Mouse (Mus musculus) adrenal gland (tissue): ENCODE measurements around the gene Crk.

Experiments
- intact Hi-C: fragments of 180-260 bp; cut with DNase I; formaldehyde crosslinking; loops from one replicate; pipeline ENCODE4 v1.15.1; 2025
- long read RNA-seq, 2 experiments: library from polyadenylated mRNA; unstranded; transcript quantifications; one replicate each; pipeline ENCODE4 v2.0.0; 2020; ENCODE audit warnings: borderline replicate concordance in 1 of 2; ENCODE audit not compliant: insufficient replicate concordance in 1 of 2

Crk gene
- long read RNA-seq, experiment 1, full-length matches to known transcripts: 18 of 33 reads
- long read RNA-seq, experiment 1, partial matches to known transcripts: 0 of 33 reads
- long read RNA-seq, experiment 1, other reads (novel, unspliced or antisense): 15 of 33 reads
- long read RNA-seq, experiment 2, full-length matches to known transcripts: 36 of 55 reads
- long read RNA-seq, experiment 2, partial matches to known transcripts: 1 of 55 reads
- long read RNA-seq, experiment 2, other reads (novel, unspliced or antisense): 18 of 55 reads

DNA sequence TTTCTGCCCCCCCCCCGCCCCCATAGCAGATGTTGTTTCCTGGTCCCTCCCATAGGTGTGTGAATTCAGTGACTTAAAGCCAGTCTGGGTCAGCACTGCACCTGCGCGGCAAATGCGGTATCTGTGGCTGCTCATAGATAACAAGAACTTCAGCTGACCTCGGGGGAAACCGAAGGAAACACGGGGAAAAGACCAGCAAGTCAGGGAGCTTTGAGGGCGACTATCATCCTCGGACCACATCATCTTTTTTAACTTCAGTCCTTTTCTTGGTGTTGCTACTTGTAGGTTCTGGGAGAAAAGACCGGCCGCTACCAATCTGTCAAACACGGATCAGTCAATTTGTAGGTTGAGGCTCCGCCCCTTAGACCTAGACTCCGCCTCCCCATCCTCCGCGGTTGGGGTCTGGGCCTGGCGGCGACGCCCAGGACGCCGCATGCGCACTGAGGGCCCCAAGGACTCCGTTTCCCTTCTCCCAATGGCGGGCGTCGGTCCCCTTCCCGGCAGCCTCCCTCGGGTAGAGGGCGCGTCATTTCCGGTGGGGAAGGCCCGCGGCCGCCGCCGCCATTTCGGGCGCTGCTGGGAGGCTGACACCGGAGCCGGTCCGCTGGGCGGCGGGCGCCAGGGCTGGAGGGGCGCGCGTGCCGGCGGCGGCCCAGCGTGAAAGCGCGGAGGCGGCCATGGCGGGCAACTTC is at the start of gene Crk:
TSS of gene Crk (plus strand) at position 513 of the 692 bp plus-strand sequence.
- intact Hi-C loops: no loop called here

DNA sequence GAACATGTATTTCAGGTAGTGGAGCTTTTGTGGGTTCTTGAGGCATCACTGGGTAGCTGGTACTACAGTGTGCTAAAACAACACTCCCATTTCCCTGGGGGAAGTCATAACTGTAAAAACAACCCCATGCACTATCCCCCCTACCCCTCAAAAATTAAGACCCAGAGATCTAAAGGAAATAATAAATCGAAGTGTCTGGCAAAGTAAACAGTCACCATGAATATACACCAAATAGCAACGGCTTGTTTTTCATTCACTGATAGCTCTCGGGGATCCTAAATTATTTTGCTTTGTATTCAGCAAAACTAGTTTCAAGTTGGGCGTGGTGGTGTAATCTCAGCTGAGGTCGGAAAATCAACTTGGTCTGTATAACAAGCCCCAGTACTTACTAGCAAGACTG is 49.0 kb upstream of the Crk start:
- intact Hi-C loops: no loop called here

DNA sequence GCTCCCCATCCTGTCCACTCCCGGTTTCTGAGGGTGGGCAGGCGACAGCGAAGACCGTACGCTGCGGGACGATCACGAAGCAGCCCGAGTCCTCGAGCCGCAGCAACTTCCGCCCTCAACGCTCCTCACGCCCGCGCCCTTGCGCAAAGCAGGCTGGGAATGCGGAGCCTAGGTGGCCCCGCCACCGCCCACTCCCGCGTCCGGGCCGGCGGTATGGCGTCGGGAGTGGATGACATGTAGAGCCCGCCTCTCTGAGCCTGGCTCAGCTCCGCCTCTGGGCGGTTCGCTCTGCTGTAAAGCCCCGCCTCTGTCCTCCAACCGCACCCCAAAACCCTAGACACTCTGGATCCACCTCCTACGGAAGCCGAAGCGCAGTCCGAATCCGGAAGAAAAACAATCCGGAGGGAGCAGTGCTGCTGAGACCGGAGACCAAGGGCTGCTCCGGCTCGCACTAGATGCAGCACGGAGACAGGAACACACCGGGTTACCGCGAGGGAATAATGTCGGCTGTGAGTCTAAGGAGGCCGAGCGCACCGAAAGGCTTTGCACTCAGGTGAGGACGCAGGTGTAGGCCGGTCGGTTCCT is 48.3 kb upstream of the Crk start, which contains the start of gene Inpp5k:
TSS of gene Inpp5k (plus strand) at position 344 of the 585 bp plus-strand sequence.
- intact Hi-C loops: no loop called here

DNA sequence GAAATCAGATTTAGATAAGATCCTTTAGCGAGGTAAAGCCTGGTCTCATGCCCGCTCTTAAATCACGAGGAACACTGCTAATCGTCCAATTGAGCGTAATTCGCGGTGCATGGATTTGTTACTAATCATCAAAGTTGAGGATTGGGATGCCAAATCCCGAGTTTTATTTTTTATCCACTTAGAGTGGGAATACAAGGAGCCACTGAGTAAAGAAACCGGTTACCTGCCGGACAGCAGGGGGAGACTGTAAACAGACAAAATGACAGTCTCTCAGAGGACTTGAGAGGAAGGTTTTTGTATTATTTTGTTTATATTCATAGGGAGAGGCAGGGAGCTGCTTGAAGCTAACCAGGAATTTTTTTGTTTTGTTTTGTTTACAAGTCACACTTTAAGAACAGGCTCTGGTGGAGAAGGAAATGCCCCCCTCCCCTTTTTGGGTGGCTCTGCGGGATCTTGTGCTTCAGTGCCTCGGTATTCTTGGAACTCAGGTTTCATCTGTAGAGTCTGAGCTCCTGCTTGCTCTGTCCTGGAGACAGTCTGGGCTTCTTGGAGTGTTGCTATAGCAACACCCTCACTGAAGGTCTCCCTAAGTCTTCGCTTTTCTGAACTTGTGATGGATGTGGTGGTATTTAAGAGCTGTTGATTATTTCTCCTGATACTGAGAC is 47.4 kb upstream of the Crk start:
- intact Hi-C loops: no loop called here

DNA sequence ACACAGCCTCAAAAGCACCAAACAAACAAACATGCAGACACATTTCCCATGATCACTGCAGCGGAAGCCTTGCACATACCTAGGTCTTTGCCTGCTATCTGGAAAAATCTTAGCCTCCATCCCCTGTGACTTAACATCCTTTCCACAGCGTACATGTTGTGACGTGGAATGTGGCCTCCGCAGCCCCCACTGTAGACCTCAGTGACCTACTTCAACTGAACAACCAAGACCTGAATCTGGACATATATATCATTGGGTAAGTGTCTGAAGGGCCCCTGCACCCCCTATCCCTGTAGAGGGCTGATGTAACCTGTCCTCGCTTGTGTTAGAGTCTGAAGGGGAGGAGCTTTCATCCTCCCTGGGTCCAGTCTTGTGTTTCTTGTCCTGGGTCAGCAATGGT is 46.1 kb upstream of the Crk start:
- intact Hi-C loops: no loop called here

DNA sequence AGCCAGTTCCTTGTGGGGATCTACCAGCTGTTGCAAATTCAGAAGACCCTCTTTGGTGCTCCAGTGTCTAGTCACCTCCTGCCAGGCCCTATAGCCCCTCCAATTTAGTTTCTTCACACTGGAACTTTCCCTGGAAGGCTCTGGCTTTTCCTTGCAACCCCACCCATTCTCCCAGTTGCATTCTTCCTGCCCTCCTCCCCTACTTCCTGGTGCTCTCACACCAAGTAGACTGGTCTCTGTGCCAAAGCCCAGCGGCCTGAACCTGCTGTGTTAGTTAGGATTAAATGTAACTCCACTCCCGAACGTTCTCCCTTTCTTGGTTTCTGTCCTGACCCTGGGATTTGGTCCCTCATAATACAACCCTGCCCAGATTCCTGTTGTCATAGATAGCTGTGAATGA is 44.3 kb upstream of the Crk start:
- intact Hi-C loops: no loop called here

DNA sequence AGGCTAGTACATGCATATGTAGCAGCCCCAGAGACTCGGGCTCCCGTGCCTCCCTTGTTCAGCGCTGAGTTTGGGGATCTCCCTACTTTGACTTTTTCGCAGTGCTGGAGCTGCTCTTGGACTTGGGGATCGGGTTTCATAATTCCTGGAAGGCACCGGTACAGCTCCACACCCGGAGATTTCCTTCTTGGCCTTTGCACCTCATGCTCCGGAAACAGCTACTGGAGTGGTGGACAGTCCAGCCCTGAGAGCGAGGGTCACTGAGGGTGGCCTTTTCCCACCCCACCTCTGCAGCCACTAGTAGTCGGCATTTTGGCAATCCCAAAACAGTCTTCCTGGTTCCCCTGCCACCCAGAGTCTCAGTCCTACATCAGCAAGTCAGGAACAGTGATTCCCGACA is 43.7 kb upstream of the Crk start:
- intact Hi-C loops: no loop called here

DNA sequence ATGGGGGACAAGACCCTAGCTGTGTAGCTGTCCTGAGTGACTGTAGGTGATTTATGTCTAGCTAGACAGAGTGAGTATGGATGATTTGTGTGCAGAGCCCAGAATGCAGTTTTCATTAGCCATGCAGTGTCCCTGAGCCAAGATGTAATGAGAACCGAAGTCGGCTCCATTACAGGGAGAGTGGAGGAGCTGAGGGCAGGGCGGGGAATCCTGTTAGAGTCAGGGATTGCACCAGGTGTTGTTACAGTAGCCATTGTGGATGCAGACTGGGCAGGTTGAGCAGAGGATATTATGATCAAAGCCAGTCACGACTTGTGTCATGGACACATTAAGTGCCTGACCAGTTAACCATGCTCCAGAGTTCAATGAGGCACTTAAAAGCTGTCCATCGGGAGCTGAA is 35.7 kb upstream of the Crk start:
- intact Hi-C loops: no loop called here

DNA sequence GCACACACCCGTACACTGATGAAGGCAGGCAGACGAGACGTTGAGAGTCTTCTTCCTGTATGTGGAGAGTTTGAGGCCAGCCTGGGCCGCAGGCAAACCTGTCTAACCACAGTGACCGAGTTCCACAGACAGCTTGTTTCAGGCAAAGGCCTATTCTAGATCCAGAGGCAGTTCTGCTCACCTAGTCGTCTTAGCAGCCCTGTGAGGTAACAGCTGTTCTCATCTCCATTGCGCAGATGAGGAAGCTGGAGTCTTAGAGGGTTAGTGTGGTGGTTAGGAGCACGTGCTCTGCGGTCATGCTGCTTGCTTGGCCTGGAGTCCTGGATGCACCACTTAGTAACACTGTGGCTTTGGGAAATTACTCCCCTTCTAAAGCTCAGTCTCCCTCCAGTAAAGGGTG is 34.4 kb upstream of the Crk start:
- intact Hi-C loops: no loop called here

DNA sequence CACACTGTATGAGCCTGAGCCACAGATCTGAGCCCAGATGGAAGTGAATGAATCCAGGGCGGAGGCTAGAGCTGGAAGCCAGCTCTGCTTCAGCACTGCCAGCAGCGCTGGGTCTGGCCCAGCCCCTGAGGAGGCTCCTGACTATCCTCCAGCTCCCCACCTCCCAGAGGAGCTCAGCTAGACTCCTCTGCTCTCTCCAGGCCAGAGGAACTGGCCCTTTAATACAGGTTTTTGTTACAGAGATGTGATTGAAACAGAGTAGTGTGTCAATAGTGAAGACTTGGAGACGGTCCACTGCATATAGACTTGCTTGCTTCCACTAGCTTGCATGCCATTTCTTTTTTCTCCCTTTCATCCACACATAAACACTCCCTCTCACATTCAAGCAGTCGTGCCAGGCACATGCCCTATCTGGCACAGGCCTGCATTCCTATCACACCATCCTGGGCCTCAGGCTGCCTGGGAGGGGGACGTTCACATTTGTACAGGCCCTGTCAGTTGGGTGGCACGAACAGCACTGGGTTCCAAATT is 31.3 kb upstream of the Crk start:
- intact Hi-C loops: no loop called here

DNA sequence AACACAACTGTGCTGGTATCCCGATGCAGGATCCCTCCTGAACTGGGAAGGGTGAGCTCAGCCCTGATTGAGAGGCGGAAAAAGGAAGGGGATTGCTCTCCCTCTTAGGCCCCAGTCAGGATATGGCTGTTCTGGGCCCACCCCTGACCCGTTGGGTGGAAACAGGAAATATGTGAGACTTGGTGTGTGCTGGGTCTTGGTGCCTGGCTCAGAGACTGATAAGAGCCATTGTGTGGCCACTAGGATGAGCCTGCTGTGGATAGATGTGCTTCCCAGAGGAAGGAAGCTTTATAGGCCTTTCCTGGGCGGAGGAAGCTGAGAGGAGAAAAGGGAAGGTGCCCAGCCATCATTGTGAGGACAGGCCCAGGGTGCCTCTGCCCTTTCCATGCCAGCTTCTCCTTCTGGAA is 29.9 kb upstream of the Crk start:
- intact Hi-C loops: no loop called here

DNA sequence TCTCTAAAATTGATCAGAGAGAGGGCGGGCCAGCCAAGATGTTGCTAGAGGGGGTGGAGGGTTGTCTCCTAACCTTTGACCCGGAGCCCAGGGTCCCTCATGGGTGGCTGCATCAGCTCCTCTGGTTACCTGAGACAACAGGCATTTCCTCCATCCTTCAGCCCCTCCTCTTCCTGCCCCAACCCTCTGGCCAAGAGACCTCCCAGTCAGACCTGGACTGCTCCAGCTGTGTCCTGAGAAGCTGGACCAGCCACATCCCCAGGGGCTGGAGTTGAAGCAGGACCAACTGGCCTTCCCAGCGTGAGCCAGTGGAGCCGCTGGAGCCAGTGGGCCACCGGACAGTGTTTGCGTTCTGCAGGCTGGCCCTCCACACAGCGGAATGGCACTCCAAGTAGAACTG is 28.7 kb upstream of the Crk start, which contains the start of gene Myo1c:
TSS of gene Myo1c (plus strand) at position 194 of the 400 bp plus-strand sequence.
- intact Hi-C loops: no loop called here

DNA sequence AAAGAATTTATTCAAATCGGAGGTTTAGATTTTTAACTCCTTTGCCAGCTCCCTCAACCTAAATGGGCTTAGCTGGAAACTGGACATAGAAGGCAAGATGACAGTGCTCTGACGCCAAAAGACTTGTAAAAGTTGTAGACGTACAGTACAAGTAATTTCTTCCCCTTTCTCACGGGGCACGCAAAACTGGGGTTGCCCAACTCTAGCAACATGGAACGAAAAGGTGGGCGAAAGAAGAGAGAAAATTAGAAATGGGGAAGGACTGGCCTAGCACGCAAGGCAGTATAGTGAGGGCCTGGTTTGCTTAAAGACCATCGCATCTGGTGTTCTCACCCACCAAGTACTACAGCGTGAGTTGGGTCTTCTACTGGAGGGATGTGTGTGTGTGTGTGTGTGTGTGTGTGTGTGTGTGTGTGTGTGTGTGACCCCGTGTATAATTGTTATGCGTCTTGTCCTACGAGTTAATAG is 28.1 kb upstream of the Crk start:
- intact Hi-C loops: no loop called here

DNA sequence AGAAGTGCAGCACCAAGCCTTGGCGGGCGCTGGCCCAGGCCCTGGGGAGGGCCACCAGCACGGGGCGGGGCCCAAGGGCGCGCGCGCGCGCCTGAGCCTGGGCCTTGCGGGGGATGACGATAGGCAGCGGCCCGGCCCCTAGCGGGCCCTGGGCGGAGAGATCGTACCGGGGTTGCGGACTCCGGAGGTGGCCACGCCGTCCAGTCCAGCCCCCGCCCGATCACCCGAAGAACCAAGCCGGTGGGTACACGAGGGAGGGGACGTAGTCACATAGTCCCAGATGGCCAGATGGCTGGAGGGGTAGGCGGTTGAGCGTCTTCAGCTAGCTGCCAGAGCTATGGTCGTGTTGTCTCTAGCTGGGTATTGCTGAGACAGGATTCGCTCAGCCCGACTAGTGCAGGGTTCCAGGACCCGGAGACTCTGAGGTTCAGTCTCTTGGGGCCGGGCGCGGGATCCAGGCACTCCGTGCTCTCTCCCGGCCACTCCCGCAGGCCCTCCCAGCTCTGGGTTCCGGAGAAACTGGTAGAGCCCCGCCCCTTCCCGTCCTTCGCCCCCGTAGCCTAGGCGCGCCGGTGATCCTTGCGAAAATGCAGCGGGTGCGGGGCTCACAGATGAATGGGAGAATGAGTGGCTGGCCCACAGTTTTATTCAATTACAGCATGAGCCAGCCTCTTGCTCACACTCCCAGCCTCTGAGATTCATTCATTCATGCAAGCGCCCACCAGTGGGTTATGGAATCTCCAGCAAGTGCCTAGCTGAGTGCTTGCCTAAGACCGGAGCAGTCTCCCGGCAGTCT is 27.4 kb upstream of the Crk start:
- intact Hi-C loops: no loop called here

DNA sequence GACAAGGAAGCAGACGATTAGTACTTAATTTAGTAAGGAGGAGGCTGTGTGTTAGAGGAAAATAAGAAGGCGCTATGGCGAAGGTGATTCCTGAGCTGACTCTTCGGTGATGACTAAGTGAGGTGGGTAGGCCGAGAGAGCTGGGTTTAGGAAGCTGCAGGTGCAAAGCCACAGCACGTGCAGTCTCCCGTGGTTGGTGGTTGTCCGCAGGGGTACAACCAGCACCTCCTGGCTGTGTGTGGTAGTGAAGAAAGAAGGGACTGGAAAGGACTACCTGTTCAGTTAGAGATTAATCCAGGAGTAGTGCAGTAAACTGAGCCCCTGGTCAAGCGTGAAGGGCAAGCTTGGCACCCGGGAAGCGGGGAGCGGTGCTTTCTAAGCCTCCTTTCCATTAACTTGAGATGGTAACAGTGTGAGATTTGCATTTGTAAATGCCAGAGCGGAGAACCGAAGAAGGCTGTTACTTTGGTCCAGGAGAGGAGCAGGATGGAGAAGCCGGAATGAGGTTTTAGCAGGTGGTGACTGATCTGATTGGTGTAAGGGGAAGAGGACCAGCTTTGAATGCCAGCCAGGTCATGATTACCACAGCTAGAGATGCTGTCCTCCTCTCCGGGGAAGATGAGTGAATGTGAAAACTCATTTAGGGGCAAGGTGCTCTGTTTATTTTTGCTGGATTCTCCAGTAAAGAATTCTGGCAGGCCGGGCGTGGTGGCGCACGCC is 26.7 kb upstream of the Crk start:
- intact Hi-C loops: no loop called here

DNA sequence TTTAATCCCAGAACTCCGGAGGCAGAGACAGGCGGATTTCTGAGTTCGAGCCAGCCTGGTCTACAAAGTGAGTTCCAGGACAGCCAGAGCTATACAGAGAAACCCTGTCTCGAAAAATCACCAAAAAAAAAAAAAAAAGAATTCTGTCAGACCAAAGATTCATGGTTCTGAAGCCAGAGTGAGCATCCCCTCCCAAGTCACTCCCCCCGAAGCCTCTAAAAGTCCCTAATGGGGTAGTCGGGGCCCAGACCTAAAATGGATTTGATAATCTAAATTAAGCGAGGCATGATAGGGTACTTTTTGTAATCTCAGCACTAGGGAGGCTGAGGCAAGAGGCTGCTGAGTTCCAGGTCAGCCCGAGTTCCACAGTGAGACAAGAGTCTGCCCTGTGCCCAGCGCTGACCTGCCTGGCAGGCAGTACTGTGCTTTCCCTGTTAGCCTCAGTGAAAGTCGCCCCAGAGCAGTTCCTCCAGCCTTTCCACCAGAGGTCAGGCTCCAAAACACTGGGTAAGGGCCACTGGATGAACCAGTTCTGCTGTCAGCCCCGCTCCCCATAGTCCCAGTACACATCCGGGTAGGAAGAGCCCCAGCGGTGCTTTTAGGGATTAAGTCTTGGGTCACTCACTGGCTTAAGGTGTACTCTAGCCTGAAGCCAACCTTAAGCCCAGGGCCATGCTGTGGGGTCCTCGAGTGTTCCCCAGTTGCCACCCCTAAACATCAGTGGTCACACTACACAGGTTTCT is 25.9 kb upstream of the Crk start:
- intact Hi-C loops: no loop called here

DNA sequence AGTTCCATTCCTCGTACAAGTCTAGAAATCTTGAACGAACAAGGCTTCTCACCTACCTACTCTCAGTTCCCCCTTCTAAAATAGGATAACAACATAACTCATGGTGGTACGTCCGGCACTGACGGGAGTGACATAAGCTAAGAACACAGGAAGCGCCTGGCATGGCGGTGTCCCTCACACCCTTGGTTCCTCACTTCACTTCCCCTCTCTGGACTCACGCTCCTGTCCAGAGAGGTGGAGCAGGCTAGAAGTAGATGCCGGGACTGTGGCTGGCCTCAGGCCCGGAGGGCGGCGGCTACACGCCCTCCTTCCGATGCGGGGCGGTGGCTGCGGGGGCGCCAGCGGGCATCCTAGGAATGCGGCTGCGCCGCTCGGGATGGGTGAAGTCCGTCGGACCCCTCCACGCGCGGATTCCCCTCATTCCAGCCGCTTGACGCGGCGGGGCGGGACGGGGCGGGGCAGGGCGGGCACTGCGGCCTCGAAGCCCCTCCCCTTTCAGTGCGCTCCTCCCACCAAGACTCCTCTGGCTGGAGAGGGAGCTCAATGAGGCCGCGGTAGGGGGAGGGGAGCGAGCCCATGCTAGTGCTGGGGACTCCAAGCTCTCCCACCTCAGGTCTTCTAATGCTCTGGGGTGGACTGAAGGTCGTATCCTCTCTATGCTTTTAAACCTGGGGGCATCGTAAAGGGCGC is 25.1 kb upstream of the Crk start:
- intact Hi-C loops: no loop called here

DNA sequence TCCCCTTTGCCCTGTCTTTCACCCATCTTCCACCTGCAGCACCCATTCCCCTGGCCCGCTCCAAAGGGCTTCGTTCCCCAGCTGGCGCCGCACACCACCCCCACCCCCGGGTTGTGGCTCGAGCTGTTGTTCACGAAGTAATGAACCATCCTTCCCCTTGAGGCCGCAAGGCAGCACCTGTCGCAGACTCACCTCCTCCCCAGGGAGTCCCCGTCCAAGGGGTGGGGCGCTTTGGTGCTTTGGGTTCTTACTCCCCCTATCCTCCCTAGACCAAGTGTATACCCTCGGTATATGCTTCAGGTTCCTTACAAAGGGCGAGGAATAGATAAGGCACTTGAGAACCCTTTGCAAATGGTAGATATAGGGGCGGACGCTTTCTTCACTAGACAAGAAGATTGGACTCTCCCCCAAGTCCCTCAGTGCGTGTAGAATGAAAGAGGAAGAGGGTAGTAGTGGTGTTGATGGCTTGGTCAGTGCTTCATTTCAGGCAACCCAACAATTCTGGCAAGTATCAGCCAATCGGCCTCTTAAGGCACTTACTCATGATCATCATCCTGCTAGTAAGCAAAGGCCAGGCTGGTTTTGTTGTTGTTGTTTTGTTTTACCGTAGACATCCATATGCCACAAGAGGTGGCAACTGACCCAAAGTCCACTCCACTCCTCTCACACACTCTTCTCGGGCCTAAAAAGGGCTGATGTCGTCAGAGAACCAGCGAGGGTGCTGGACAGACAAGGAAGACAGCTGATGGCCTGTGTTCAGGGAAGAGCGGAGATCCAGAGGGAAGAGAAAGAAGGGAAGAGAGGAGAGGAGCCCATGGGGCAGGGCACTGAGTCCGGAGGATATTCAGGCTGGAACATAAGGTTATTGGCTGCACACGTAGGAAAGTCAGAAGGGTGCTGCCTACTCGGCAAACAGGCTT is 24.3 kb upstream of the Crk start:
- intact Hi-C loops: no loop called here
